Mouse (Mus musculus) spleen, postnatal 36 days (tissue): ENCODE results near the gene Inpp5b.
"Not testable (repeated sequence)": the region's sequence is repeated elsewhere in the genome, so short reads cannot be mapped to it uniquely, and the experiment has no call there.

ENCODE experiments used
- DNase-seq, 2 experiments: peaks; one replicate each; pipeline ENCODE4 v3.0.0; 2022; ENCODE audit warnings: low spot score in 2 of 2, mixed read lengths in 1 of 2

Gene Inpp5b

DNA sequence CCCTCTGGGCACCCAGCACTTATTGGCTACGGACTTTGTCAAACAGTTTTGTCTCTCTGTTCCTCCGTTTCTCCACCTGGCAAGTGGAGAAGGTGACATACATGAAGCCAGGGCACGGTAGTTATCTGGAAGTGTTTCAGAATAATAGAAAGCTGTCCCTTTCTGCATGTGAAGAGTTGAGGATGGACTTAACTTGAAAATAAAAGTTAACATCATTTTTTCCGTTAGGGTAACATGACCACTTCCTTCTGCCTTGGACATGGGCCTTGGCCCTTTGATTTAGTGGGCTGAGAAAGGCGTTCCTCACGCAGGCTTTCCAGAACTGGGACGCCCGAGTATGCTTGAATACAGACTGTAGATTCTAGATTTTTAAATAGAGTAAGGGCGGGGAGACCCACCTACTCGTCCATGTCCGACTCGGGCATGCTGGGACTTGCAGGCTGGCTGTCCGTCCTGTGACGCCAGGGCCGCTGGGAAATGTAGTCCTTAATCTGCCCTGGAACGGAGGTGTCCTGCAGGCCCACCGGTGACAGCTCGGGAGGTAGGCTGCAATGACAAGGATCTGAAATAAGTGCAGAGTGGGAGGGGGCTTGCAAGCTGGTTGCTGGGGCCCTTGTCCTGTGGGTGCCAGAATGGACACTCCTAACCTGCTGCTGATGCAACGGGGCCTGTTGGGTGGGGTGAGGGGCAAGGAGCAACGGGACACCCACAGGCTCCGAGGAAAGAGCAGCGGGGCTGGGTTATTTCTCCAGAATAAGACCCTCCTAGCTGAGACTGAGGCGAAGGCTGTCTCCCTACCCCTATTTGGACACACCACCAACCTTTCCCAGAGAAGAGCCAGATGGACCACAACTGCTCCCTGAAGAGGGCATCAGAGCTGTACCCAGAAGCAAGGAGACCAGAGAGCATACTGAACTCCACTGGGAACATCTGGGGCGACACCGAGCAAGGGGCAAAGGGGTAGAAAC is at the start of gene Inpp5b:
TSS of gene Inpp5b (plus strand) at position 475 of the 968 bp plus-strand sequence.
- peak; percentile 83 to 84 for DNase-seq

DNA sequence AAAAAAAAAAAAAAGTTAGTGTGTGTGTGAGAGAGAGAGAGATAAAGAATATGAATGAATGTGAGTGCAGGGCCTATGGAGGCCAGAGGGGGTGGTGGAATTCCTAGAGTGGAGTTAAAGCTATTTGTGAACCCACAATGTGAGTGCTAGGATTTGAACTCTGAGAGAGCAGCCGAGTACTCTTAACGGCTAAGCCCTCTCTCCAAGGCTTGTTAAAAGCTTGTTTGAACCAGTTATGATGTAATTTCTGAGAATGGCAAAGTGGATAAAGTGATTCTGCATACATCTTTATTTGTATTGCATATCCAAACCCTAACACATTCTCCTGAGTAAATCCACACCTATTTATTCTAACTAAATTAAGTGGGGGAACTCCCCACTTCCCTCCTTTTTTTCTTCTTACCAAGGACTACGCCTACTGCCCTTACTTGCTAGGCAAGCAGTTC is 49.2 kb upstream of the Inpp5b start:
- DNase-seq, result no peak

DNA sequence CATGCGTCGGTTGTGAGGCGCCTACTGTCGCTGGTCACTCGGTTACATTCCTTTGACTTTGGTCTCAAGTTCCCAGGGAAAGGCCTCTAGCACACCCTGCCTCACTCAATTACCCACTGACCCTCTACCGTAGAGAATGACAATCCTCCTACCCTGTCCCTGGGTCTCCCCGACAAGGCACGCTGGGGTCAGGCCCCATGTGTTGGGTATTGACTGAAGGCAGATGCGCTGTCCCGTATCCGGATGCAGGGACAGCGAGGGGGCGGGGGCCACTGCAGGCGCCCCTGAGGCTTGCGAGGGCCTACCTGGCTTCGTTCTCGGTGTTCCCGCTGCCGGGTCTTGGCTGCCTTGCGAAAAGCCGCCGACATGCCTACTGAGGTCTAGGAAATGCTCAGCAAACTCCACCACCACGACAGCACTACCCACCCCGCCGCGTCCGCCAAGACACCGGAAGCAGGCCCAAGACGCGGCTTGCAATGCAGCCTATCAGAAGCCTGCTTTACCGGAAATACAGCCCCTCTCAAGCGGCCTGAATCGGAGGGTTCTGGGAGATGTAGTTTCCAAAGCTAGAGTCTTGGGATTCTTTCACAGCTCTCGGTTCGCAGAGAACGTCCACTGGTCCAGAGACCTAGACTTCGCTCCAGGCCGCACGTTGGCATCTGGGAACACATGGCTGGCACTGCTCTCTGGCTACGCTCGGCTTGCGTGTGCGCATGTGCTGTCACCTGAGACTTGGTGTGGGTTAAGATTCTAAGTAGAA is 48.3 kb upstream of the Inpp5b start, which contains the start of gene Utp11:
TSS of gene Utp11 (minus strand) at position 466 of the 760 bp plus-strand sequence.
- peak; percentile 86 to 88 for DNase-seq

DNA sequence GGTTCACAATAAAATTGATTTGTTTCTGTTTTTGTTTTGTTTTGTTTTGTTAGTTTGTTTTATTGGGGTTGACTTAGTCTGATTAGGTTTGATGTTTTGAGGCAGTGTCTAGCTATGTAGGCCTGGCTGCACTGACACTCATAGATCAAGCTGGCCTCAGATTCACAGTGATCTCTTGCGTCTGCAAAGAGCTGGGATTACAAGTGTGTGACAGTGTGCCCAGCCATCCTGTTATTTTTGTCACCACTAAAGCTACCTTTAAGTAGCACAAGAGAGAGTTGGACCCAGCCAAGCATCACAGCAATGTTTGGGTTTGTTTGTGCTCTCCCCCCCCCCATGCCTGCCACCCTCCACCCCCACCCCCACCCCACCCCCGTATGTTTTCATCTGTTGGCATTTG is 47.1 kb upstream of the Inpp5b start:
- DNase-seq, result no peak

DNA sequence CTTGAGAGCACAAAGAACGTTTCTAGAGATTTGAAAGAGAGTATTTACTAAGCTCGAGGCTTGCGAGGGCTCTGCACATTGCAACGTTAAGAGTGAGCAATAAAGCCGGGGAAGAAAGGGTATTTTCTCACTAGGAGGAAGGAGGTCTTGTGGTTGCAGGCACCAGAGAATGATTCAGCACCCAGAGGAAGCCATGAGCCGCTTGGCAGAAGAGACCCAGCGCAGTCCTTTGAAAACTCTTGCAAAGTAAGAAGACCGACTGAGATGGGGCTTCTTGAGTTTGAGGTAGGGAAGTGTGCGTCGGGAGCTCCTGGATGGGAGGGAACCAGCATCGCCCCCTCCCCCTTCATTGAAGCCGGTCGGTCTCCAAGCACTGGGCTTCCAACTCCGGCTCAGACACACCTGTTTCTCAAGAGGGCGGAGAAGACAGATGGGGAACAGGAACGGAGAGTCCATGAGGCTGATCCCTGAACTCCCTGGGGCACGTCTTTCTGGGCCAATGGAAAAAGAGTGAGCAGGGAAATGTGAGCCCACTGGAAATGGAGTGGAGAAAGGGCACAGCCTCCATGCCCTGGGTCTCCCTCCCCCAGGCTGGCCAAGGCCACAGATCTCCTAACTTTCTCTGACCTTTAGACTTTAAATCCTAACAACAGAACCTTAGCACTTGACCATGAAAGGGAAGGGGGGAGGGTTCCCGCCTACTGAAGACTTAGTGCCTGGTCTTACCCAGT is 45.7 kb upstream of the Inpp5b start:
- no peak for DNase-seq

DNA sequence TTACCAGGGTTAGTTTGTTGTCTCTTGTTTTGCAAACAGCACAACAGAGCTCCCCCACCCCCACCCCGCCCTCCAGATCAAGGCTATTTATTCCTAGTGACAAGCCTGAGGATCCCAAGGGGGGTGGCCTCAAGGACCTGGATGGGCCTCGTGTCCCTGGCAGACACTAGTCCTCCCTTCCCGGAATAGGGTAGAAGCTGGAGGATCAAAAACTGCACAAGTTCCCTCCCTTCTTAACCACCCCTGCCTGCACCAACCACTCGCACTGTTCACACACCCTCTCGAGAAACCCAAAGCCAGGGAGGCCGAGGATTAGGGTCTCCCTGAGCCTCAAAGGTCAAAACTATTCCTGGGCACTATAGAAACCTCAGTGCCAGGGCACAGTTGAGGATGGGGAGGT is 41.9 kb upstream of the Inpp5b start:
- no peak for DNase-seq

DNA sequence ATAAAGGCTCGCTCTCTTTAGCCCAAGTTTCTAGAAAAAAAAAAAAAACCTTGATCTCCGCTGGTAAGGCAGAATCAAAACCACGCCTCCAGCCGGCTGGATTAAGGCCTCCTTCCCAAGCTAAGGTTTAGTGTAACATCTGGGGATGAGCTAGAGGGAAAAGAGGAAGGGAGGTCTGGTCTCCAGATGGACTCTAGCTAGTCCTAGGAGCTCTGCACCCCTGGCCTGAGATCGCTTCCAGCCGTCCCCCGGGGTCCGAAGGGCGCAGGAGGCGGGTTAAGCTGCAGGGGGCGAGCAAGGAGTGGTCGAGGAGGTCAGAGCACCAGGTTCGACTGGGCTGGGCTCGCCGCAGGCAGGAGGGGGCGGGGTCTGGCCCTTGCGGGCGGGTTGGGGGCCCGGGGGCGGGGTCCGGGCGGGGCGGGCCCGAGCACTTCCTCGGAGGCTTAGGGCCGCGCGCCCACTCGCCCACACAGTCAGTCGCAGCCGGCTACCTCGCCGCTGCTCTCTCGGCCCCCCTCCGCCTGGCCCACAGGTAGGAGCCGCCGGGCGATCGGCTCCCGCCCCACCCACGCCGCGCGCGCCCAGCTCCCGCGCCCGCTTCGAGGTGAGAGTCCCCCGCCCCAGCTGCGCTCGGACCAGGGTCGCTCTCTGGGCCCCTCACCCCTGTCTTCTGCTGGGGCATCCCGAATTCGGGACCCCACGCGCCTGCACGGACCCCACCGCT is 41.2 kb upstream of the Inpp5b start, which contains the start of gene Fhl3:
TSS of gene Fhl3 (plus strand) at position 454 of the 724 bp plus-strand sequence.
- peak; percentile 74 to 79 for DNase-seq

DNA sequence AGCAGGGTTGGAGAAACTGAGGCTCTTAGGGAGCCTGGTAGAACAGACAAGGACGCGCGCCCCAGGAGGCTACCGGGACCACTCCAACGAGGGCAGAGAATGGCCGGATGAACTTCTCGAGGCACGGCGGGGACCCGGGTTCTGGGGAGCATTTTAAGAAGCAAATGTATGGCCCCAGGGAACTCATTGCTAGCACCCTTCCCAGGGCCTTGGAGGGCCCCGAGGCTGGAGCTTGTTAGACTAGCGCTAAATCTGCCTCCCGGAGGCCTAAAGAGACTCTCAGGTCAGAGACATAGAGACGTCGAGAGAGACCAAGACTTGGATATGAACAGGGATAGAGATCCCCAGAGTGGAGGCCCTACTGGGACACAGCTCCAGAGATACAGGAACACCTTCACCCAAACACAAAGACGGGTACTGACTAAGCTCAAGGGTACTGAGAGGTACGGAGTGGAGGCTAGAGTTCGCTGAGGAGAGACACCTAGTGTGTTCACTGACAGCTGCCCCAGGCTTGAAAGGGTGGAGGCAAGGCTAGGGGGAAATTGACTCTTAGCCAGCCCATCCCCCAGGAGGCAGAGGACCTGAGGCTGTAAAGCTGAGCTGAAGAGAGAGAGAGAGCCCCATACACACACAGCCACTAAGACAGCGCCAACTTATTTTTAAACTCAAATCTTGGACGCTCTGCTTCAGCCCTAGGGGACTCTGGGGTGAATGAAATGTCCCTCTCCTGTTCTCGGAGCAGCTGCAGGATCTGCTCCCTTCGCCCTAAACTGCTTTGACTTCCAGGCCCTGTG is 40.4 kb upstream of the Inpp5b start:
- DNase-seq, result peak; percentile 51

DNA sequence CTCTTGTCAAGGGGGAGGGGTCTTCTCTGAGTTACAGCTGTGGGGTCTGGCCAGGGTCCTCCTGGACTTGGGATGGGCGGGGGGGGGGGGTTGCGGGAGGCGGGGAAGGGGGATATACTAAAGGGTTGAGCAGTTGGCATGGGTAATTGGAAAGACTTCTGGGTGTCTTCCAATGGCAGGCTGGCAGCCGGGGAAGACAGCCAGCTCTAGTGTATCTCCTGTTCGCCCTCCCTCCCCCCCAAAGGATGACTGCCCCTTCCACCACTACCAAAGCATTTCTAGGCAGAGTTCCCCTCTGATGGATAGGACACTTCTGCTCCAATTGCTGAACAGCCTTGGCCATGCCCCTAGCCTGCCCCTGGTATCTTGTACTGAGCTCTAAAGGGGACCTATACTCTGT is 39.7 kb upstream of the Inpp5b start:
- no peak for DNase-seq

DNA sequence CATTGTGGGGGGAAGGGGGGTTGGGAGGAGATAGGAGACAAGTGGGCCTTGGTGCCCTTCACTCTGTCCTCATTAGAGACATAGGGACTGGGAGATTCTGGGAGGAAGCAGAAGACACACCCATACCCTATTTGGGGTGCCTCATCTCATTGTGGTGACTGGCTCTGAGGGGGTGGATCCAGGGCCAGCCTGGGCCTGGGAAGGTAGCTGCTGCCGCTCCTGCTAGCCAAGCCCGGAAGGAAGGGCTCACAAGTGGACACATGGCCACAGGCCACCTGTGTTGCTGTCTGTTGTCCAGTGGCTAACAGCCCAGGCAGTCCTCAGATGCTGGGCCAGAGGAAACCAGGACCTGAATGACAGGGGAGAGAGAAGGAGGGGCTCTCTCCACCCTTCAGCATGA is 38.2 kb upstream of the Inpp5b start:
- no peak for DNase-seq

DNA sequence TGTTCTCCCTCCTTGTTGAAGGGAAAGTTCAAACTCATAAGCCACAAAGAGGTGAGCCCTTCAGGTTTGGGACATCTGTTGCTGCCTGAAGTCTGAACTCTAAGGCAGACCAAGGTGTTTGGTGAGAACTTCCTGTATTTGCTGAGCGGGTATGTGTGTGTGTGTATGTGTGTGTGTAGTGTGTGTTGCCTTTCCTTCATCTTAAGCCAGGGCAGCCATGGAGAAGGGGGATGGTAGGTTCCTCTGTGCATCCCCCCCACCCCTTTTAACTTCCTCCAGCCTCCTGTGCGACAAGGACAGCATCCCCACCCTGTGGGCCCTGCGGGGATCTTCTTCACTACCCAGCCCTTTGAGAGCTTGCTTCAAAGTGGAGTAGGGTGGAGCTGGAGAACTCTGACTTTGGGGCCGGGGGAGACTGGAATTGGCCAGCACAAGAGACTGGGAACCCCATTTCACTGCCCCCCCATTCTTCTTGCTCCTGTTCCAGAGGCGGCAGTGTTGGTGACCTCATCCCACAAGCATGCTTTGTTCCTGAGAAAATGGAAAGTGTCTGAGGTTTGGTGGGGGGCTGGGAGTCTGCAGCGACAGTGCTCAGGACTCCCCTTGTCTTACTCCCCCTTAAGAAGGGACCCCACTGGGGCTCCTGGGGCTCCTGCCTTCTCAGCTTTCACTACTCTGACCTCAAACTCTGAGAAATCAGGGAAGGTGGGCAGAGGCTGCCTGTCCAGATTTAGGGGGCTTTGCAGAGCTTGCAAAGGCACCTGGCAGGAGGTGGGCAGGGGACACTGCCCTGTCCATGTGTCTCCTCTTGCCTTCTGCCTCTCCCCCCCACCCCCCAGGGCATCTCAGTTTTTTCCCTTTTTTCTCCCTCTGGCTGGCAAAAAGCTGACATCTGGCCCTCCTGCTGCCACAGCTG is 37.5 kb upstream of the Inpp5b start:
- peak; percentile 50 to 55 for DNase-seq

DNA sequence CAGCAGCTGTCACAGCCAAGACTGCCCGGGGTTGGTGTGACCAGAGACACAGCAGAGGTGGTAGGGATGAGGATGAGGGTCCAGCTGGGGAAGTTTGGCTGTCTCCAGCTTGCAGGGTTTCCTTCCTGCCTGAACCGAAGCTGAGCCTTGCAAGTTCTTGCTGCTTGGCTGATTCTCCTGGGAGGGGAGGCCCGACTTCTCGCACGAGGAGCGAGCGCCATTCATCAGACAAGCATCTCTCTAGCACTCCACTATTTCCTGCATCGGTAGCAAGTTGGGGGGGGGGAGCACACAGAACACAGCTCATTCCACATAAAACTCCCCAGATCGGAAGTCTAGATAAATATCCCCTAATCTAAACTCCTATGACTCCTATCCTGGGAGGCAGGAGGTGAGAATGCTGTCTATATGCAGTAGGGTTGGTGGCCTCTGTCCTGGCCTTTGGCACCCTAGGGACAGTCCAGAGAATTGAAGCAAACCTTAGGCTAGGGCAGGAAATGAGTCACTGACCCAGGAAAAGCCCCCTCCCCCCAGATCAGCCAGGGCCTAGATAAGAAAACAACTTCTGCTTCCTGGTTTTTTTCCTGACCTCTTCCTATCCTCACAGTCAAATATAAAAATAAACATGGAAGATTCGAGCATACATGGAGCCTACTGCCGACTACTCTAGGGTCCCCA is 36.7 kb upstream of the Inpp5b start:
- no peak for DNase-seq

DNA sequence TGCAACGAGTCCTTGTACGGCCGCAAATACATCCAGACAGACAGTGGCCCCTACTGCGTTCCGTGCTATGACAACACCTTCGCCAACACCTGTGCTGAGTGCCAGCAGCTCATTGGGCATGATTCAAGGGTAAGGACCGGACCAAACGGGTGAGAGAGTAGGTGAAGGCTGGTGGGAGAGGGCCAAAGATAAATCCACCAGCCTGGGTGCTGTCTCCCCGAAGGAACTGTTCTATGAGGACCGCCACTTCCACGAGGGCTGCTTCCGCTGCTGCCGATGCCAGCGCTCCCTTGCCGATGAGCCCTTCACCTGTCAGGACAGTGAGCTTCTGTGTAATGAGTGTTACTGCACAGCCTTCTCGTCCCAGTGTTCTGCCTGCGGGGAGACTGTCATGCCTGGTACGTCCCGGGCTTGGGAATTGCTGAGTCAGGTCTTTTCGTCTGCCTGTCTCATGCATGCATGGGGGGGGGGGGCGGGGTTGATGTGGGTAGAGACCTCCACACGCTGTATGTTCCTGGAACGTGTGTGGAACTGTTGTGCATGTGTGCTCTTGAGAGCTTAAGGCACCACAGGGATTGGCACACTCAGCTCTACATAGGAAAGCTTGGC is 35.9 kb upstream of the Inpp5b start:
- DNase-seq, result no peak

DNA sequence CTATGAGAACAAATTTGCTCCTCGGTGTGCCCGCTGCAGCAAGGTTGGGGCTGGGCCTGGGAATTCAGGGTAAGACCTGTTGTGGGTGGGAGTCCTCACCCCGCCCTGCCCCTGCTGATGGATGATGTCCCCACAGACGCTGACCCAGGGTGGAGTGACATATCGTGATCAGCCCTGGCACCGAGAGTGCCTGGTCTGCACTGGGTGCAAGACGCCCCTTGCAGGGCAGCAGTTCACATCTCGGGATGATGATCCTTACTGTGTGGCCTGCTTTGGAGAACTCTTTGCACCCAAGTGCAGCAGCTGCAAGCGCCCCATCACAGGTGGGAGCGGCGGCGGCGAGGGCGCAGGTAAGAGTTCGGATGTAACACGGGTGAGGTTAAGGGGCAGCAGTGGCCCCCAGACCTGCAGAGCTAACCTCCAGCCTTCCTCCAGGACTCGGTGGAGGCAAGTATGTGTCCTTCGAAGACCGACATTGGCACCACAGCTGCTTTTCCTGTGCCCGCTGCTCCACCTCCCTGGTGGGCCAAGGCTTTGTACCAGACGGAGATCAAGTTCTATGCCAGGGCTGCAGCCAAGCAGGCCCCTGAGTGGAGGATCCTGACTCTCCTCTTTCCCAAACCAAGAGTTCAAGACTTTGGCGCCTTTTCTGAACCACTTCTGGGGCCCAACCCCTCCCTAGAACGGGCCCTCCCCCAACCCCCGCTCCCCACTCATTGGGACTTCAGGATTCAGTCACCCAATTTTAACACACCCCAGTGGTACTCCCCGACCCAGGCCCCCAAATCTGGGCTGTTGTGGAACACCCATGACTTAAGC is 34.1 kb upstream of the Inpp5b start:
- DNase-seq, result not testable (repeated sequence)

DNA sequence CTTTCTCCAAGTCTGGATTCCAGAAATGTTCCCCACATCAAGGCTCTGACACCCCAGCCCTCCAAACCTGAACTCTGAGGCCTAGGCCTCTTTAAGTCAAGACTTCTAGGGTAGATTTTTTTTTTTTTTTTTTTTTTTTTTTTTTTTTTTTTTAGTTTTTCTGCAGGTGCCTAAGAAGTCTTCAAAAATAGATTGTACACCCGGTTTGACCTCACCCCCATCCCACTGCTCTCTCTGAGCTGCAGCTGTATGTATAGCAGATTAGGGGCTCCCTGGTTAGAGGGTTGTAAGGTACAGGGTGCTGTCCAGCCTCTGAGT is 33.5 kb upstream of the Inpp5b start:
- not testable (repeated sequence) for DNase-seq

DNA sequence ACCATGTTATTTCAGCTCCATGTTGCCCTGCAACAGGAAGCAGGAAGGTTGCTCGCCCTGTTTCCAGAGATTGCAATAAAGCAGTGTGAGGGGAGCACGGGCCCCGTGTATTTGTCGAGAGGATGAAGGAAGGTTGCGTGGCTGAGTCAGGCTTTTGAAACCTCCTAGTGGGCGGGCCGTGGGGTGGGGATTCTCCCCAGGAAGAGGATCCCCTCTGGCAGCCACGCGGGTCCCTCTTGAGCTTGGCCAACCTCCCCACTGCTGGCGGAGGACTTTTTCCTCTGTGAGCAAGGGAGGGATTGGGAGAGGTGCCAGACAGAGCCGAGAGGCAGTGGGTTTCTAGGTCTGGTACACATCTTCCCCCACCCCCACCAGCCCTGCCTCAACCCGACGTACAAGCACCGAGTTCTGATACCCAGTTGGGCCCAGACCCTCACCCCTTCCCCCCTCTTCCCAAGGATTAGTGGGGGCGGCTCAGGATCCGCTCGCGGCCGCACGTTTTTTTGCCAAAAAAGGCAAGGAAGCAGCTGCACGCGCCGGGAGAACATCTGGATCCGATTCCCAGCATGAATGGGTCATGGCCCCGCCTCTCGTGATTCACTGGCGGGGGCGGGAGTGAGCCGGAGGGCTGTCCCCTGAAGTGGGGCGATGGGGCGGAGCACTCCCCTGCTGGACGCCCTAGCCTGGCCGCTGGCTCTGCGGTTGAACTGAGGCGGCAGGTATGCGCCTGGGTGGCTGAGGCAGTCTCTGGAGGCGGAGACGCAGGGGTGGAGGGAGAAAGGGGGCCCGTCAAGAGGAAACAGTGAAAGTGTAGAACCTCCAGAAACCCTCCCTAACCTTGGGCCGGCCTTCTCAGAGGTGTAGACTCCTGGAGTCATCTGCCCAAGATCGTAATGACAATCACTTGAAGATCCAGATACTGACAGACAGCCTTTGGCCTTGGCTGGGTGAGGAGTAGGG is 32.9 kb upstream of the Inpp5b start:
- peak; percentile 86 to 89 for DNase-seq
